Mouse (Mus musculus): ENCODE results near the gene Lnx1.

DNA sequence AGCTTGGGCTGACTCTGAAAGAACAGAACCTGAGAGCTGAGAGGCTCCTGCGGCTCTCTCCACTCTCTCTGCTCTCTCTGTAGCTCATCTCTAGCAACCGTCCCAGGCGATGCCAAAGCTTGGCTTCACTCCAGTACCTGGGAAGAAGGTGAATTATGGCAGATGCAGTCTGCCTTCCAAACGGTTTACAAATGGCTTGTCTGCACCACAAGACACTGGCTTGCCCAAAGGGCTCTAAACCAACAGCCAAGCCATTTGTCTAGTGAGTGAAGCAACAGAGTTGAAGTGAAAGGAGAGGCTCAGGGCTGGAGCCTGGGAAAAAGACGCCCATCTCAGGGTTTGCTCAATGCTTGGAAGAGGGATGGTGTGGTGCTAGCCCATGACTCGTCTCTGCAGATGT, 25.5 kb upstream of the Lnx1 start:
- TF ChIP-seq CTCF (IDR thresholded peaks at IDR 0.05; ENCODE audit: low read depth, low read length) (no peak), POLR2A (IDR thresholded peaks at IDR 0.05; ENCODE audit: borderline replicate concordance, low read depth, low read length) (no peak)

Measured in bone marrow macrophage, adult 2 months (primary cell).